Mouse (Mus musculus) ovary, postnatal 10 days (tissue): ENCODE data around the gene Fnip1.

Source experiments
- DNase-seq: peaks from one replicate; pipeline ENCODE4 v3.0.0; 2022; ENCODE audit warnings: low spot score

Gene Fnip1

DNA sequence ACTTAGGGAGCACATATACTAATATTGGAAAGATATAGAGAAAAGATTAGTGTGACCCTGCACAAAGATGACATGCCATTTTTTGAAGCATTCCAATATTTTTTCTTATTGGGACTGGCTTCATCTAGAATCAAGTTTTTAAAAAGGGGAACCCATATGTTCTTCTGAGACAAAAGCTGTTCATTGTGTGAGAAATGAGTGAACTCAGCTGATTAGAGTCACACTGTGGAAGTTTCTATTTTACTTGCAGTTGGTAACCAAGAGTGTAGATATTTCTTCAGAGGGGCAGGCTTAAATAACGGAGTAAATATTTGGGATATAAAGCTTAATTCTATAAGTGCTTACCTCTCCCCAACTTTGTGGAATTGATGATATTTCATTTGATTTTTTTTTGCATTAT, 20.2 kb downstream of the Fnip1 start:
- DNase-seq = no peak

GRCm38 (mm10) chr11:54464557-54465244, 26.7 kb downstream of the Fnip1 start:
- DNase-seq = no peak

DNA sequence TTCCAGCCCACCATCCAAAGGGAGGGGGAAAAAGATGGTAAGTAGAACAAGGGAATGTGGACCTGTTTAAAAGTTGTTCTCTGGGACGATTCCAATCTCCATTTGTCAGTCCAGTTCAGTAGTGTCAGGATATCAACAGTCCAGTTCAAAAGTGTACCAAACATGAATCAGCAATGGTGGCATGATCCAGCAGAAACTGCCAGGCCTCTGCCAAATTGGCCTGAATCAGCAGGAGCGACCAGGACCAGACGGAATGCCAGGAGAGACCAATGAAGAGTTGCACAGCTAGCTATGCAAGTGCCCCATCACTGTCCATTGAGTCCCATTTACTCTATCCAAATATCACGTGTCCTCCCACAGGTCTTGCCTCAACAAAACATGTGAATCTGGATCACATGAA, 34.2 kb downstream of the Fnip1 start:
- DNase-seq = no peak

DNA sequence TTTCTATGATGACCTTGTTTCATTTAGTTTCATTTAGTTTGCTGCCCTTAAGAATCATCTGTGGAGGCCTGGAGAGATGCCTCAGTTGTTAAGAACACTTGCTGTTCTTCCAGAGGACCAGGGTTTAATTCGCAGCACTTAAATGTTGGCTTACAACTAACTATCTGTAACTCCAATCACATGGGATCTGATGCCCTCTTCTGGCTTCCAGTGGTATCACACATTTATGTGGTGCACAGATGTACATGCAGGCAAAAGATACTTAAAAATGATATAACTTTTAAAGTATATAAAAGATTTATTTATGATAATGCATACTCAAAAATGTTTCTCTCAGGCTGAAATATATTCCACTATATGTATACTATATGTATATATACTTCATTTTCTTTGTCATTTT, 40.4 kb downstream of the Fnip1 start:
- no peak for DNase-seq

GRCm38 (mm10) chr11:54486041-54486440, 48.0 kb downstream of the Fnip1 start:
- no peak for DNase-seq

DNA sequence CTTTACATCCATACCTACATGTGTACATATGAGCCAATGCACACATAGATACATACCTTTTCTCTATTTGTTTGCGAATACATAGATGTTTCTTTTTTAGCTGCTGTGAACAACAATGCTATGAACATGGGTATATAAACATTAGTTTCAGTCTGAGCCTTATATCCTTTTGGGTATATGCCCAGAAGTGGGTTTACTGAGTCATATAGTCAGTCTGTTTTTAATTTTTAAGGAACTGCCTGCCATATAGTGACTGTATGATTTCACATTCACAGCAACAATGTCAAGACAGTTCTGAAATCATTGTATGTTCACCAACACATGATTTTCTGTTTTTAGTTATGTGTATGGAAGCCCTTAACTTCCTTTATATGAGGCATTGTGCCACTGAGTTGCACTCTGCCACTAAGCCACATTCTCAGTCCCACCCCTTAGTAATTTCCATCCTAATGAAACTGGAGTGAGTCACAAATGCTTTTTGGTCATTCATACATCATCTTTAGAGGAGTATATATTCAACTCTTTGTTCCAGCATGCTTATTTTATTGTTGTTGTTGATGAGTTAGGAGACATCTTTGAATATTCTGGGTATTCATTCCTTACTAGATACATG, 54.1 kb downstream of the Fnip1 start:
- DNase-seq = no peak

DNA sequence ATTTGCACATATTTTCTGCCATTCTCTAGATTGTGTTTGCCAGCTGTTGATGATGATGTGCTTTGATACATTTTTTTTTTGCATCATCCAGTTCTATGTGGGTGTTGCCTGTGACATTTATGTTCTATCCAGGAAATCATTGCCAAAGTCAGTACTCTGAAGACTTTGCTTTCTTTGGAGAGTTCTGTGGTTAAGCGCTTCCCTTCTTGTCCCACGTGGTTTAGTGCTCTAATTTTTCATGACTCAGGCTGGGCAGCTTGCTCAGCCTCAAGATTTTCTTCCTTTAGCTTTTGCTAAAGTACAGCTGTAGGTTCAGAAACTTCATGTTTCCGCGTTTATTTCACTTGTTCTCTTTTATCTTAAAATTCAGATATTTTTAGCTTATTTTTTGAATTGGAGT, 54.6 kb downstream of the Fnip1 start:
- DNase-seq = no peak

GRCm38 (mm10) chr11:54499838-54500237, 61.8 kb downstream of the Fnip1 start:
- no peak for DNase-seq

DNA sequence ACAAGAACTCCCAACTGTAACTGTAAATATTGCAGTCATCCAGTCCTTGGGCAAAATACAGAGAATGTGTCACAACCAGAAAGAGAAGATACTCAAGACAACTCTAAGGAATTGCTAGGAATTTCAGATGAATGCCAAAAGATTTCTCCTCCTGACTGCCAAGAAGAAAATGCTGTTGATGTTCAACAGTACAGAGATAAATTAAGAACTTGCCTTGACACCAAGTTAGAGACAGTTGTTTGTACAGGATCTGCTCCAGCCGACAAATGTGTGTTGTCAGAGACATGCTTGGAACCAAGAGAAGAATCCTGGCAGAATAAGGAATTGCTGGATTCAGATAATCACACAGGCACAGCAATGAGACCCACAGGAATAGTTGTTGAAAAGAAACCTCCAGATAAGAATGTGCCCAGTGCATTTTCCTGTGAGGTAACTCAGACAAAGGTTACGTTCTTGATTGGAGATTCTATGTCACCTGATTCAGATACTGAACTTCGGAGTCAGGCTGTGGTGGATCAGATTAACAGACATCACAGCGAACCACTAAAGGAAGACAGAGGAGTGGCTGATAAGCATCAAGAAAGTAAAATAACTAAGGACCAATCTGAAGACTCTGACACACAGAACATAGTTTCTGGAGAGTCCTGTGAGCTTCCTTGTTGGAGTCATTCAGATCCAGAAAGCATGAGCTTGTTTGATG, 64.7 kb downstream of the Fnip1 start:
- DNase-seq = no peak

- DNase-seq = no peak
Measured at GRCm38 (mm10) chr11:54513584-54513983, 75.6 kb downstream of the Fnip1 start.

GRCm38 (mm10) chr11:54521927-54522528, 84.0 kb downstream of the Fnip1 start:
- no peak for DNase-seq

GRCm38 (mm10) chr11:54522529-54523430, 84.8 kb downstream of the Fnip1 start, which contains the start of gene Rapgef6:
Gene Rapgef6, plus strand, starts transcription at chr11:54522847.
- DNase-seq = peak; percentile 90

- DNase-seq = no peak
Measured at GRCm38 (mm10) chr11:54523431-54524001, 85.5 kb downstream of the Fnip1 start.

- DNase-seq = no peak
Measured at GRCm38 (mm10) chr11:54528002-54528401, 90.0 kb downstream of the Fnip1 start.

DNA sequence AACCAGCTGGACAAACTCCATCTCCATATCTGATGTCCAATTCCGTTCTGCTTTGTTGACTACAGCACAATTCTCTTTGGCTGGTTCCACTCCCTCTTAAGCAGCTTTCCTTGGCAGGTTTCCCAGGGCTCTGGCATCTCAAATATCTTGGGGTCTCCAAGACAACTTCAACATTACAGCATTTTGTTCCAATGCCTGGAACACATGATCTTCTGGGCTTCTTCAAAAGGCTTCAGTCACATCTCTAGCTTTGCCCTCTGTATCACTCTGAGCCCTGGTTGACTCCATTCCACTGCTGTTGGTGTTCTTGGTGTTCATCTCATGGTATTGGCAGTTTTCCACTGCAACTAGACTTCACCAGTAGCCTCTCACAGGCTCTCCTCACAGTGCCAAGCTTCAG, 92.4 kb downstream of the Fnip1 start:
- DNase-seq = no peak

- no peak for DNase-seq
Measured at GRCm38 (mm10) chr11:54530916-54531315, 92.9 kb downstream of the Fnip1 start.

GRCm38 (mm10) chr11:54533834-54534233, 95.8 kb downstream of the Fnip1 start:
- no peak for DNase-seq

DNA sequence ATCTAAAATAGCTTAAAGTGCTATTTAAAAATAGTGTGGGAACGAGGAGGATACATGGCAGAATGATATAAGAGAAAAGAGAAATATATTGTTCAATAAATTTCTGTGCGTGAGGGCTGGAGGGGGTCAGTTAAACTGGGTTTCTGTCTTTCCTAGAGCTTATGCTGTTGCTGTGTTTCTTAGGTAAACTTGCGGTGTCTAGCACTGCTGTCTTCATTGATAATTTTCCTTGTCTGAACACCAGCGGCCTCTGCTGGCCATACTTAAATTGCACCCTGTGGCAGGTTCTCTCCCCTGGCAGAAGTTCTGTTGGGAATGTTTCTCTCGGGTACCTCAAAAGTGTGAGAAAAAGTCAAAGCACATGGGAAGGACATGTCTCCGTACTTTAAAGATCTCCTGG, 96.9 kb downstream of the Fnip1 start:
- DNase-seq = peak; percentile 64

DNA sequence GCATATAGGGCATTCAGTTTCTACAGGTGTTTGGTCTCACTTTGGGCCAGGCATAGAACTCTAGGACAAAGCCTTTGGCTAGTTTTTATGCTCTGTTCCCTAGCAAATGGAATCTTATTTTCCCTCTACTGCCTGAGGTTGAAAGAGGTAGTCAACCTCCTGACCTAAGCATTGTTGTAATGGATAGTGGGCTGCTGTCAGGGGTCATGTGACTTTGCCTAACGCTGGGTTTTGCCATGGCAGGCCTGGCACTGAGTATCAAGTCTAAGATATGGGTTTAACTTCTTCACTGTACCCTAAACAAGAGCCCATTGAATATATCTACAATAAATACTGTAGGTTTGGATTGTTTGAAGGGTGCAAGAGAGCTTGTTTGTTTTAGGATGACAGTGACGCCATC, 101.0 kb downstream of the Fnip1 start:
- DNase-seq = no peak

GRCm38 (mm10) chr11:54539486-54539885, 101.5 kb downstream of the Fnip1 start:
- no peak for DNase-seq

DNA sequence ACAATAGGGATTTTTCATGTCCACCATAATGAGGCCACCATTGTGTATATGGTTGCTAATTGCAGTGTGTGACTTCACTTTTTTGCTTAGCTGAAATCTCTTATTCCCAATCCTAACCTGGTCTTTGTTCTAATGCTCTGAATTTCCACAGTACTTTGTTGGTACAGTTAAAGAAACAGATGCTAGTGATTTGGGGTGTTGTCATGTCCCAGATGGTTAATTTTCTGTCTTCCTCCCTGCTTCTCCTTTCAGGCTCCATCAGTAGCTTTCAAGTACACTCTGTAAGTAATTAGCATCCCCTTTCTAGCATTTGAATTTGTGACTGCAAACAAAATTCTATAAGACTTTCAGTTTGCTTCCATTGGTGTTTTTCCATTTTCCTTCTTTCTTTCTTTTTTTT, 102.3 kb downstream of the Fnip1 start:
- no peak for DNase-seq

- DNase-seq = no peak
Measured at GRCm38 (mm10) chr11:54542414-54542813, 104.4 kb downstream of the Fnip1 start.
